Mouse (Mus musculus) forebrain, postnatal 0 days (tissue): ENCODE data around the gene Crtac1. TPM values are rescaled to one million over a fixed set of nuclear protein-coding genes. Genes with fewer than 3 reads are reported as not detected.

Experiments
- ATAC-seq: fragments of 200-750 bp; cut with Nextera tagmentation; 2 replicates; pipeline ENCODE4 v1.8.0; 2017; ENCODE audit warnings: mild to moderate bottlenecking, moderate library complexity
- DNase-seq: peaks from one replicate; pipeline ENCODE4 v3.0.0-alpha.2; 2015
- H3K27ac ChIP-seq: fragments of 300-500 bp; sonication (generic); 2 replicates; pipeline ENCODE4 v1.5.1; 2014; ENCODE audit warnings: low read depth, mild to moderate bottlenecking, antibody characterized with exemption, low read length, moderate library complexity, mixed read lengths
- H3K27me3 ChIP-seq: fragments of 300-500 bp; sonication (generic); 2 replicates; pipeline ENCODE4 v1.6.1; 2014; ENCODE audit warnings: mild to moderate bottlenecking, low read length, mixed read lengths; ENCODE audit not compliant: insufficient read depth
- H3K36me3 ChIP-seq: fragments of 300-500 bp; sonication (generic); 2 replicates; pipeline ENCODE4 v1.6.1; 2014; ENCODE audit warnings: mild to moderate bottlenecking, moderate library complexity; ENCODE audit not compliant: insufficient read depth
- H3K4me1 ChIP-seq: fragments of 300-500 bp; sonication (generic); 2 replicates; pipeline ENCODE4 v1.6.1; 2014; ENCODE audit warnings: antibody characterized with exemption; ENCODE audit not compliant: insufficient read depth
- H3K4me2 ChIP-seq: fragments of 300-500 bp; sonication (generic); 2 replicates; pipeline ENCODE4 v1.6.1; 2014; ENCODE audit warnings: low read depth, mild to moderate bottlenecking, moderate library complexity
- H3K4me3 ChIP-seq: fragments of 300-500 bp; sonication (generic); 2 replicates; pipeline ENCODE4 v1.5.1; 2014; ENCODE audit warnings: low read depth, low read length, mixed read lengths
- H3K9ac ChIP-seq: fragments of 300-500 bp; sonication (generic); 2 replicates; pipeline ENCODE4 v1.6.1; 2014; ENCODE audit warnings: mild to moderate bottlenecking
- H3K9me3 ChIP-seq: fragments of 300-500 bp; sonication (generic); 2 replicates; pipeline ENCODE4 v1.6.1; 2016; ENCODE audit warnings: low read length
- CTCF ChIP-seq: sonication (generic); IDR thresholded peaks from 2 replicates; pipeline ENCODE4 v1.5.1; 2016; ENCODE audit warnings: antibody characterized with exemption, control low read depth, low read depth
- WGBS: fragments of 180-500 bp; shearing (Covaris S2); extraction: QIAGEN DNeasy Blood & Tissue Kit; methylation state at CpG from one replicate; pipeline ENCODE4 v1.1.7; 2014; 5-methylcytosine and 5-hydroxymethylcytosine counted together
- polyA plus RNA-seq: library from polyadenylated mRNA; unstranded; fragments of >200 nt; fragmentation: Nextera tagmentation; extraction: Ambion mirVana; gene quantifications from 2 replicates; pipeline ENCODE4 v1.2.1, GENCODE M21; 2015
- total RNA-seq: library from RNA; depleted of rRNA; stranded (reverse); fragments of >200 nt; gene quantifications from 2 replicates; pipeline ENCODE4 v1.2.3, GENCODE M21; 2014

Crtac1 gene
- total and polyA plus RNA-seq, 2 experiments from 2014 or later, result 16.6 to 49.9 TPM

DNA sequence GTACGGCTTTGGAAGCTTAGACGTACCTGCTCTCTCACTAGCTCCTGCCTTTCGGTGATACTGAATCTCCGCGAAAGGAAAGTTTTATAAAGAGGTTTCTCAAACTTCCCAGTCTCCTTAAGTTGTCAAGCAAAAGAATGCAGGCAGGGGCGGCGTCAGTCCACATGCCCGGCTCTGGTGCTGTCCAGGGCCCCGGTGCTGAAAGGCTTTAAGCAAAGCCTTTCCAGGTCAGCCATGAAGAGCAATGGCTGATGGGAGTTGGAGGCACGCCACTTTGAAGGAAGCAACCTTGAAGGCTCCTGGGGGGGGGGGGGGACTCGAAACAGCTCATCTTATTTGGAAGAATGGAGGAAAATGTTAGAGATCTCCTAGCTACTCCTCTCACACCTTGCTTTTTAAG, 34.3 kb downstream of the Crtac1 start:
- no peak for ATAC-seq
- Histone ChIP-seq H3K4me2 (no peak overlapping the region), H3K4me3 (no peak overlapping the region), H3K27me3 (no peaks in the 10 kb centered on the region), H3K36me3 (no peaks in the 10 kb centered on the region), H3K9me3 (no peaks in the 10 kb centered on the region), H3K4me1 (no peaks in the 10 kb centered on the region), H3K27ac (no peak overlapping the region), H3K9ac (no peak overlapping the region)
- no peak for TF ChIP-seq CTCF
- DNase-seq, result no peak
- WGBS, result 25% methylated on average over 11 of the region's 11 CpGs

GRCm38 (mm10) chr19:42394848-42395534, 36.6 kb downstream of the Crtac1 start:
- H3K9ac ChIP-seq, result no peak overlapping the region
- no peaks in the 10 kb centered on the region for H3K36me3 ChIP-seq
- H3K9me3 ChIP-seq, result no peaks in the 10 kb centered on the region
- WGBS, result 35% methylated on average over 2 of the region's 2 CpGs
- ATAC-seq (no peak; the same call in 1 of the 2 replicates), DNase-seq (no peak)
- no peaks in the 10 kb centered on the region for H3K27me3 ChIP-seq
- TF ChIP-seq CTCF, result no peak
- H3K4me1 ChIP-seq, result peaks cover 16% of the 10 kb centered on the region; the same call in 1 of the 2 replicates
- no peak overlapping the region for H3K4me3 ChIP-seq
- no peak overlapping the region for H3K27ac ChIP-seq
- no peak overlapping the region for H3K4me2 ChIP-seq

DNA sequence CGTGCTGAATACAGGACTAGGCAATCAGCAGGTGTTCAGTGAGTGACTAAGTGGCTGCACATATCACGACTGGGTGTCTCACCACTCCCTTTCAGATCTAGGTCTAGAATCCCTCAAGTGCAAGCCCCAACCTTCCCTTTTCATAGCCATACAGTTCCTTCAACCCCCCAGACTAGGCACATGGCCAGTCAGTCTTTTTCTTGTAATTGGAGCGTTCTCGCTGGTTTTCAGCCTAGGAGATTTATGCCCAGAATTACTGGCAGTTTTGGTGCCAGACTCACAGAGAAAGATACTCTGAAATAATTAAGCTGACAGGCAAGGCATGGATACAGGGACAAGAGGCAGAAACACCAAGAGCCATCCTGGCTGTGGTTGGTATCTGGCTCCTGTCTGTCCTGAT, 37.7 kb downstream of the Crtac1 start:
- Histone ChIP-seq H3K36me3 (no peaks in the 10 kb centered on the region), H3K9ac (no peak overlapping the region), H3K27ac (no peak overlapping the region; the same call in 1 of the 2 replicates), H3K27me3 (no peaks in the 10 kb centered on the region), H3K4me1 (peaks cover 18% of the 10 kb centered on the region; the same call in 1 of the 2 replicates), H3K4me2 (no peak overlapping the region), H3K9me3 (no peaks in the 10 kb centered on the region), H3K4me3 (no peak overlapping the region)
- 49% methylated on average over 4 of the region's 4 CpGs for WGBS
- peak; percentile 75 for DNase-seq
- ATAC-seq, result peak; percentile 69
- no peak for TF ChIP-seq CTCF

DNA sequence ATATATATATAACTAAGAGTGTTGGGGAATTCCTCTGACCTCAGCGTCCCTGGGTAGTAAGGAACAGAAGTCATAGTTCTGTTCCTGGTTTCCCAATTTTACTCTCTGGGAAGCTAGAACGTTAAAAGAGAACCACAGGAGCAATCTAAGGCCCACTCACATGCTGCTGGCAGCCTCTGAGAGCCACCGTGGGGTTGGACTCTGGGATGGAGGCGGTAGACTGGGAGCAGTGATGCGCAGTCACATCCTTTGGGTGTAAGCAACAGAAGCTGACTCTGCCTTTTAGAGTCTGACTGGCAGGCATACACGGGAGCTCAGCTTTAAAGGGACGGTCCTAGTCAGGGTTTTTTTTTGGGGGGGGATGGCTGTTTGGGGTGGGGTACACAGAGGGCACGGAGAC, 39.5 kb downstream of the Crtac1 start:
- no peak for TF ChIP-seq CTCF
- Histone ChIP-seq H3K4me3 (no peak overlapping the region), H3K9ac (no peak overlapping the region), H3K4me1 (peaks cover 18% of the 10 kb centered on the region; the same call in 1 of the 2 replicates), H3K27me3 (no peaks in the 10 kb centered on the region), H3K4me2 (no peak overlapping the region), H3K36me3 (no peaks in the 10 kb centered on the region), H3K27ac (no peak overlapping the region), H3K9me3 (no peaks in the 10 kb centered on the region)
- DNase-seq, result no peak
- no peak for ATAC-seq
- 79% methylated on average over 8 of the region's 8 CpGs for WGBS

GRCm38 (mm10) chr19:42389574-42389973, 42.0 kb downstream of the Crtac1 start:
- Histone ChIP-seq H3K4me3 (no peak overlapping the region), H3K27ac (no peak overlapping the region), H3K27me3 (no peaks in the 10 kb centered on the region), H3K4me2 (no peak overlapping the region), H3K9ac (no peak overlapping the region), H3K4me1 (peaks cover 18% of the 10 kb centered on the region; the same call in 1 of the 2 replicates), H3K36me3 (no peaks in the 10 kb centered on the region), H3K9me3 (no peaks in the 10 kb centered on the region)
- no peak for TF ChIP-seq CTCF
- no peak for ATAC-seq
- WGBS, result 78% methylated on average over 14 of the region's 14 CpGs
- DNase-seq, result no peak

DNA sequence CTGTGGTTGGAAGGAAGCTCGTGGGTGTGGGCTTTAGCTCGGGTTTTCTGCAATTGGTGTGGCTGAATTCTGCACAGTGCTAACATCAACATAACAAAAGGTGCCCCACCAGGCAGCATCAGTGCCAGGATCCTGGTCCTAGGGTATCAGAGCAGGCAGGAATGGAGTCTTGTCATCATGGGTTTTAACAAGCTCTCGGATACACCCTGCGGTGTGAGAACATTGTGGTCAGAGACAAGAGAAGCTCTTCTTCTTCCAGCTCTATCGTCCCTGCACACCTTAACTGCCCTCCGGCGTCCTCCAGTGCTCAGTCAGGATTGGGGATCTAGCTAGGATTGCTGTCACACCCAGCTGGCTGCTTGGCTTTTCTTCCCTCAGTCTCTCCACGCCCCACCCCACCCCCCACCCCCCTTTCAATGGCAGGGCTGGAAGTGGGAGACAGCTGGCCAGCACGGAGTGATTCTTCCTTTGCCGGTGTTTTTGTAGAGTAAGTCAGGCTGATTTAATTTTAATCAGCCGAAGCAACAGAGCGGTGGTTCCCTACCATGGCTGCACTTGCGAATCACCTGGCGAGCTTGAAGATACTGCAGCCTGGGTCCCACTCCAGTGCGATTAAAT, 46.5 kb downstream of the Crtac1 start:
- 0 out of 2 replicates have a peak overlapping the region, but pooled peaks have one; percentile 23 for H3K4me2 ChIP-seq
- no peaks in the 10 kb centered on the region for H3K27me3 ChIP-seq
- H3K4me3 ChIP-seq, result no peak overlapping the region
- 9% methylated on average over 15 of the region's 15 CpGs for WGBS
- no peak for TF ChIP-seq CTCF
- no peaks in the 10 kb centered on the region for H3K9me3 ChIP-seq
- ATAC-seq, result 0 out of 2 replicates have a peak, but pooled peaks have one; percentile 12
- peaks cover 15% of the 10 kb centered on the region for H3K4me1 ChIP-seq
- H3K9ac ChIP-seq, result no peak overlapping the region
- H3K27ac ChIP-seq, result no peak overlapping the region
- no peak for DNase-seq
- H3K36me3 ChIP-seq, result no peaks in the 10 kb centered on the region

GRCm38 (mm10) chr19:42380981-42381373, 50.6 kb downstream of the Crtac1 start:
- peak; percentile 41 for DNase-seq
- 5% methylated on average over 13 of the region's 13 CpGs for WGBS
- H3K4me2 ChIP-seq, result peak overlapping the region; percentile 46
- H3K9ac ChIP-seq, result peak overlapping the region; percentile 43; the same call in 1 of the 2 replicates
- H3K4me1 ChIP-seq, result peaks cover 17% of the 10 kb centered on the region
- H3K4me3 ChIP-seq, result 0 out of 2 replicates have a peak overlapping the region, but pooled peaks have one; percentile 0
- peak overlapping the region; percentile 63 for H3K27ac ChIP-seq
- H3K36me3 ChIP-seq, result no peaks in the 10 kb centered on the region
- no peaks in the 10 kb centered on the region for H3K27me3 ChIP-seq
- no peak for TF ChIP-seq CTCF
- peak; percentile 19 for ATAC-seq
- H3K9me3 ChIP-seq, result no peaks in the 10 kb centered on the region
